Mouse (Mus musculus) megakaryocyte, embryonic 14.5 days (primary cell): ENCODE measurements around the gene Tmem219.

Source experiments
- FLI1 ChIP-seq: IDR thresholded peaks from 2 replicates; pipeline ENCODE4 v1.6.1; 2012; ENCODE audit warnings: low read length, inconsistent platforms, mixed read lengths
- GATA1 ChIP-seq: IDR thresholded peaks from 3 replicates; pipeline ENCODE4 v1.6.1; 2012; ENCODE audit warnings: mixed read lengths, low read length, inconsistent platforms, borderline replicate concordance

- TF ChIP-seq FLI1 (no peak), GATA1 (no peak)
Observed at GRCm38 (mm10) chr7:126850161-126850560, 72.6 kb downstream of the Tmem219 start.
